Comparison of ENCODE assay signal across 15 mouse cellular contexts in genomic region chr16:72688185-72688681, GRCm38 (mm10).
DNase-seq lines count a peak whose midpoint lies in the region; ATAC-seq lines count a peak whose summit lies in the region.
"Had no signal": no experiment of that assay in that cellular context is flagged by ENCODE, and none has a peak within 500 bp of the region (broad histone marks: within the 10 kb centered on the region; RNA-seq: fewer than 3 reads in every experiment).

No protein-coding gene starts in this region.

- peak overlapping the region; percentile 64 for H3K27ac ChIP-seq in hindbrain, embryonic 10.5 days
- H3K27ac ChIP-seq in hindbrain, embryonic 12.5 days = no peak overlapping the region
- H3K27ac ChIP-seq in hindbrain, embryonic 14.5 days = no peak overlapping the region
- H3K27ac ChIP-seq in liver, embryonic 16.5 days (ENCODE audit: low read length) = peak overlapping the region; percentile 71
- H3K27ac ChIP-seq: embryonic facial prominence, embryonic 13.5 days; forebrain, embryonic 13.5 days; kidney, postnatal 0 days; limb, embryonic 13.5 days had no signal

- H3K4me3 ChIP-seq in hindbrain, embryonic 10.5 days = no peak overlapping the region
- no peak overlapping the region for H3K4me3 ChIP-seq in hindbrain, embryonic 12.5 days
- H3K4me3 ChIP-seq in hindbrain, embryonic 14.5 days (replicated peaks; ENCODE audit: low read length) = no peak overlapping the region
- no peak overlapping the region for H3K4me3 ChIP-seq in liver, embryonic 16.5 days (ENCODE audit: low read depth, low read length)
- H3K4me3 ChIP-seq: embryonic facial prominence, embryonic 13.5 days; forebrain, embryonic 13.5 days; limb, embryonic 13.5 days had no signal

- no peak overlapping the region for H3K9ac ChIP-seq in hindbrain, embryonic 12.5 days
- no peak overlapping the region for H3K9ac ChIP-seq in hindbrain, embryonic 14.5 days
- H3K9ac ChIP-seq in liver, embryonic 16.5 days (ENCODE audit: low read depth, low read length) = no peak overlapping the region
- H3K9ac ChIP-seq: embryonic facial prominence, embryonic 13.5 days; forebrain, embryonic 13.5 days; limb, embryonic 13.5 days had no signal

- no peaks in the 10 kb centered on the region for H3K36me3 ChIP-seq in hindbrain, embryonic 10.5 days
- H3K36me3 ChIP-seq in hindbrain, embryonic 12.5 days = no peaks in the 10 kb centered on the region
- H3K36me3 ChIP-seq in hindbrain, embryonic 14.5 days (replicated peaks; ENCODE audit: control insufficient read depth, insufficient read depth) = no peaks in the 10 kb centered on the region
- H3K36me3 ChIP-seq in liver, embryonic 16.5 days (ENCODE audit: control insufficient read depth, insufficient read depth) = no peaks in the 10 kb centered on the region
- H3K36me3 ChIP-seq: limb, embryonic 13.5 days had no signal

- intact Hi-C loops in heart, postnatal 36 days (cut with DNase I) = no loop called here

- DNase-seq in hindbrain, embryonic 10.5 days (ENCODE audit: low spot score) = no peak
- DNase-seq in R1 (ENCODE audit: low read depth, low spot score) = peak; percentile 63
- DNase-seq in hindbrain, embryonic 14.5 days (ENCODE audit: low spot score) = no peak
- DNase-seq in heart, postnatal 36 days = no peak
- no peak for DNase-seq in layer of hippocampus, postnatal 10 days (ENCODE audit: low spot score in 2 of 2)
- no peak for DNase-seq in heart, adult 8-10 months (ENCODE audit: low spot score)
- DNase-seq: cerebellum, postnatal 14 days; gastrocnemius, postnatal 10 days had no signal

- no peak for ATAC-seq in hindbrain, embryonic 12.5 days (ENCODE audit: low FRiP score)
- ATAC-seq in hindbrain, embryonic 14.5 days (ENCODE audit: low FRiP score) = peak; percentile 61; the same call in 1 of the 2 replicates
- ATAC-seq in liver, embryonic 16.5 days (ENCODE audit: low read depth) = peak; percentile 90
- ATAC-seq: forebrain, embryonic 13.5 days had no signal

- no peak overlapping the region for H3K4me2 ChIP-seq in hindbrain, embryonic 12.5 days (replicated peaks)
- H3K4me2 ChIP-seq in hindbrain, embryonic 14.5 days (replicated peaks) = no peak overlapping the region
- 0 out of 2 replicates have a peak overlapping the region, but pooled peaks have one; percentile 9 for H3K4me2 ChIP-seq in liver, embryonic 16.5 days (ENCODE audit: low read depth, low read length)
- H3K4me2 ChIP-seq: embryonic facial prominence, embryonic 13.5 days; forebrain, embryonic 13.5 days; heart, embryonic 11.5 days; limb, embryonic 13.5 days had no signal

- 0 out of 2 replicates have a peak, but pooled peaks cover 4% of the 10 kb centered on the region for H3K27me3 ChIP-seq in hindbrain, embryonic 10.5 days (ENCODE audit: insufficient read depth, poor library complexity, severe bottlenecking)
- H3K27me3 ChIP-seq in hindbrain, embryonic 12.5 days = no peaks in the 10 kb centered on the region
- no peaks in the 10 kb centered on the region for H3K27me3 ChIP-seq in hindbrain, embryonic 14.5 days (ENCODE audit: control insufficient read depth, insufficient read depth, low read length)
- H3K27me3 ChIP-seq in liver, embryonic 16.5 days (ENCODE audit: control insufficient read depth, insufficient read depth, low read depth, low read length) = no peaks in the 10 kb centered on the region
- H3K27me3 ChIP-seq: embryonic facial prominence, embryonic 13.5 days; limb, embryonic 13.5 days had no signal

- peaks cover 68% of the 10 kb centered on the region for H3K4me1 ChIP-seq in hindbrain, embryonic 10.5 days (replicated peaks)
- peaks cover 30% of the 10 kb centered on the region for H3K4me1 ChIP-seq in hindbrain, embryonic 12.5 days
- H3K4me1 ChIP-seq in hindbrain, embryonic 14.5 days (replicated peaks; ENCODE audit: control insufficient read depth, insufficient read depth, low read length) = peaks cover 27% of the 10 kb centered on the region
- no peaks in the 10 kb centered on the region; the same call in 1 of the 2 replicates for H3K4me1 ChIP-seq in liver, embryonic 16.5 days (ENCODE audit: control insufficient read depth, low read depth, low read length)

- H3K9me3 ChIP-seq in hindbrain, embryonic 10.5 days = no peaks in the 10 kb centered on the region
- no peaks in the 10 kb centered on the region for H3K9me3 ChIP-seq in hindbrain, embryonic 12.5 days (replicated peaks)
- no peaks in the 10 kb centered on the region for H3K9me3 ChIP-seq in hindbrain, embryonic 14.5 days (ENCODE audit: control insufficient read depth, low read length)
- H3K9me3 ChIP-seq in liver, embryonic 16.5 days (replicated peaks; ENCODE audit: control insufficient read depth, low read length) = no peaks in the 10 kb centered on the region
- H3K9me3 ChIP-seq: embryonic facial prominence, embryonic 13.5 days; forebrain, embryonic 13.5 days; limb, embryonic 13.5 days had no signal

- WGBS in hindbrain, embryonic 10.5 days = 72% methylated on average over 6 of the region's 6 CpGs
- WGBS in hindbrain, embryonic 12.5 days = 69% methylated on average over 6 of the region's 6 CpGs
- WGBS in hindbrain, embryonic 14.5 days = 63% methylated on average over 6 of the region's 6 CpGs
- WGBS in liver, embryonic 16.5 days (ENCODE audit: insufficient replicate concordance) = 68% methylated on average over 6 of the region's 6 CpGs

Comparison
In these comparisons a context has a peak if more than half of its experiments do, and no peak if none do; other contexts are left out.
1. H3K27ac ChIP-seq: peak in hindbrain, embryonic 10.5 days (single experiment) and liver, embryonic 16.5 days (single experiment); none in hindbrain, embryonic 12.5 days (single experiment) and hindbrain, embryonic 14.5 days (single experiment).